Mouse (Mus musculus) ES-Bruce4 (cell line): ENCODE data around the gene Efcab2.

Experiments
- CTCF ChIP-seq: IDR thresholded peaks from one replicate; pipeline ENCODE4 v1.8.1; 2011; ENCODE audit warnings: low read depth, low read length
- POLR2A ChIP-seq: IDR thresholded peaks from one replicate; pipeline ENCODE4 v1.8.1; 2011; ENCODE audit warnings: low read length; ENCODE audit not compliant: insufficient read depth

- TF ChIP-seq POLR2A (no peak), CTCF (no peak)
Observed at GRCm38 (mm10) chr1:178485138-178485867, 79.4 kb downstream of the Efcab2 start.
